Comparison of ENCODE assay signal across 27 mouse cellular contexts in the genomic region with DNA sequence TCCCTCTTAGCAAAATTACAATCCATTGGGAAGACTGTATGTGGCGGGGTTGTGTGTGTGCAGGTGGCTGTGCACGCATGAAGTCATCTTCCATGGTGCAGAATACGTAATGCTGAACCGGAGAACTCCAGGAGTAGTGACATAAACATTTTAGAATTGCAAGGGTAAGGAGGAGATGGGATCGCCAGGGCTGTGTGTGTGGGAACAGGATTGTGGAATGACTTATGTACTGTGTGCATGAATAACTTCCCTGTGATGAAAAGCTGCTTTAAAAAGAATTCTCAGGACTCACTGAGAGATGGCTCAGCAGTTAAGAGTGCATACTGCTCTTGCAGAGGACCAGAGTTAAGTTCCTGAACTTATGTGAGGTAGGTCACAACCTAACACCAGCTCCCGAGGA. TPM values are rescaled to one million over a fixed set of nuclear protein-coding genes. Genes with fewer than 3 reads are reported as not detected.
DNase-seq lines count a peak whose midpoint lies in the region; ATAC-seq and TF ChIP-seq lines count a peak whose summit lies in the region.
"Had no signal": no experiment of that assay in that cellular context is flagged by ENCODE, and none has a peak within 500 bp of the region (broad histone marks: within the 10 kb centered on the region; RNA-seq: fewer than 3 reads in every experiment).

No protein-coding gene starts in this region.

- no peak for TF ChIP-seq CTCF in layer of hippocampus, adult 2 months (conservative IDR thresholded peaks at IDR 0.05)

- H3K27ac ChIP-seq in layer of hippocampus, adult 2 months = peak overlapping the region; percentile 28; the same call in 1 of the 2 replicates
- H3K27ac ChIP-seq: embryonic facial prominence, embryonic 10.5 days; embryonic facial prominence, embryonic 15.5 days; forebrain, embryonic 12.5 days; kidney, embryonic 15.5 days; limb, embryonic 13.5 days; macrophage had no signal

- no peak for ATAC-seq in megakaryocyte progenitor cell, adult 5-6 weeks (replicated peaks; ENCODE audit: poor library complexity)
- ATAC-seq: forebrain, postnatal 0 days; hindbrain, embryonic 16.5 days had no signal

- H3K4me3 ChIP-seq in layer of hippocampus, adult 2 months = no peak overlapping the region
- H3K4me3 ChIP-seq: embryonic facial prominence, embryonic 10.5 days; embryonic facial prominence, embryonic 15.5 days; forebrain, embryonic 12.5 days; kidney, embryonic 15.5 days; limb, embryonic 13.5 days had no signal

- DNase-seq in layer of hippocampus, adult 2 months (ENCODE audit: low spot score in 2 of 2) = no peak
- DNase-seq in layer of hippocampus, postnatal 14 days (ENCODE audit: low spot score in 2 of 2) = no peak
- DNase-seq in right cerebral cortex, adult 18-20 months = peak; percentile 68
- no peak for DNase-seq in right cerebral cortex, postnatal 14 days
- DNase-seq in left cerebral cortex, adult 9 months (ENCODE audit: low spot score in 2 of 2) = peak; percentile 28 to 52
- DNase-seq in telencephalon, adult 2 months (ENCODE audit: low read depth, low spot score) = peak; percentile 58
- DNase-seq: adrenal gland, postnatal 25 days; B cell, adult 2 months; cerebellum, adult 18-20 months; cerebellum, postnatal 14 days; forebrain, postnatal 0 days; gastrocnemius, postnatal 10 days; heart, postnatal 14 days; kidney, adult 18-20 months; kidney, postnatal 25 days; midbrain, embryonic 14.5 days; spleen, adult 18-20 months; thymus, adult 18-20 months; thymus, postnatal 4 days had no signal

RNA-seq across cellular contexts. Expression of a gene that starts 57.2 kb away (rescaled TPM):
- 10 to 100 TPM; 34.8 to 37.4 TPM for total RNA-seq in layer of hippocampus, adult 2 months (2021)
- total RNA-seq in layer of hippocampus, postnatal 14 days (2021) = 10 to 100 TPM; 35.3 to 37.4 TPM
- total RNA-seq in megakaryocyte progenitor cell, adult 5-6 weeks (2015) = 127 and 130 TPM in 2 replicates
- total RNA-seq in megakaryocyte progenitor cell, adult 5-6 weeks (2017) = 99.7 and 101 TPM in 2 replicates

Comparison
In these comparisons a context has a peak if more than half of its experiments do, and no peak if none do; other contexts are left out.
1. DNase-seq: peak in right cerebral cortex, adult 18-20 months (single experiment), left cerebral cortex, adult 9 months (2 of 2) and telencephalon, adult 2 months (single experiment); none in layer of hippocampus, adult 2 months (0 of 2), layer of hippocampus, postnatal 14 days (0 of 2) and right cerebral cortex, postnatal 14 days (single experiment).